Mouse (Mus musculus) liver, postnatal 0 days (tissue): Measurements from ENCODE around the gene Ptcd2. TPM values are rescaled to one million over a fixed set of nuclear protein-coding genes. Genes with fewer than 3 reads are reported as not detected.

Experiments
- ATAC-seq: fragments of 200-750 bp; cut with Nextera tagmentation; 2 replicates; pipeline ENCODE4 v1.8.0; 2017; ENCODE audit warnings: mild to moderate bottlenecking, moderate library complexity
- DNase-seq: peaks from one replicate; pipeline ENCODE4 v3.0.0-alpha.2; 2016
- H3K27ac ChIP-seq: fragments of 300-500 bp; sonication (generic); 2 replicates; pipeline ENCODE4 v1.5.1; 2014; ENCODE audit warnings: antibody characterized with exemption, moderate library complexity, mild to moderate bottlenecking, low read depth
- H3K27me3 ChIP-seq: fragments of 300-500 bp; sonication (generic); 2 replicates; pipeline ENCODE4 v1.6.1; 2014; ENCODE audit warnings: low read length, control low read depth, mixed read lengths; ENCODE audit not compliant: insufficient read depth
- H3K36me3 ChIP-seq: fragments of 300-500 bp; sonication (generic); replicated peaks from 2 replicates; pipeline ENCODE4 v1.6.1; 2014; ENCODE audit warnings: mild to moderate bottlenecking, control low read depth, low read length, moderate library complexity, mixed read lengths; ENCODE audit not compliant: insufficient read depth
- H3K4me1 ChIP-seq: fragments of 300-500 bp; sonication (generic); 2 replicates; pipeline ENCODE4 v1.6.1; 2014; ENCODE audit warnings: antibody characterized with exemption, mild to moderate bottlenecking, control low read depth; ENCODE audit not compliant: insufficient read depth
- H3K4me2 ChIP-seq: fragments of 300-500 bp; sonication (generic); 2 replicates; pipeline ENCODE4 v1.6.1; 2014; ENCODE audit warnings: low read depth, mild to moderate bottlenecking, low read length, moderate library complexity, mixed read lengths
- H3K4me3 ChIP-seq: fragments of 300-500 bp; sonication (generic); 2 replicates; pipeline ENCODE4 v1.5.1; 2014; ENCODE audit warnings: low read depth, low read length
- H3K9ac ChIP-seq: fragments of 300-500 bp; sonication (generic); replicated peaks from 2 replicates; pipeline ENCODE4 v1.6.1; 2014; ENCODE audit warnings: mild to moderate bottlenecking, moderate library complexity
- H3K9me3 ChIP-seq: fragments of 300-500 bp; sonication (generic); 2 replicates; pipeline ENCODE4 v1.6.1; 2016; ENCODE audit warnings: mild to moderate bottlenecking, control low read depth, low read length, mixed read lengths
- CTCF ChIP-seq: sonication (generic); IDR thresholded peaks from 2 replicates; pipeline ENCODE4 v1.5.1; 2016; ENCODE audit warnings: antibody characterized with exemption, low read depth
- EP300 ChIP-seq: IDR thresholded peaks from 2 replicates; pipeline ENCODE4 v1.6.1; 2016; ENCODE audit warnings: antibody characterized with exemption, low read depth, mild to moderate bottlenecking
- WGBS: fragments of 180-500 bp; shearing (Covaris S2); extraction: QIAGEN DNeasy Blood & Tissue Kit; methylation state at CpG from one replicate; pipeline ENCODE4 v1.1.7; 2014; ENCODE audit not compliant: insufficient replicate concordance; 5-methylcytosine and 5-hydroxymethylcytosine counted together
- polyA plus RNA-seq: library from polyadenylated mRNA; unstranded; fragments of >200 nt; fragmentation: Nextera tagmentation; extraction: Ambion mirVana; gene quantifications from 2 replicates; pipeline ENCODE4 v1.2.1, GENCODE M21; 2015

Gene Ptcd2
- polyA plus RNA-seq, 1 experiment from 2014 or later: 23.8 TPM

DNA sequence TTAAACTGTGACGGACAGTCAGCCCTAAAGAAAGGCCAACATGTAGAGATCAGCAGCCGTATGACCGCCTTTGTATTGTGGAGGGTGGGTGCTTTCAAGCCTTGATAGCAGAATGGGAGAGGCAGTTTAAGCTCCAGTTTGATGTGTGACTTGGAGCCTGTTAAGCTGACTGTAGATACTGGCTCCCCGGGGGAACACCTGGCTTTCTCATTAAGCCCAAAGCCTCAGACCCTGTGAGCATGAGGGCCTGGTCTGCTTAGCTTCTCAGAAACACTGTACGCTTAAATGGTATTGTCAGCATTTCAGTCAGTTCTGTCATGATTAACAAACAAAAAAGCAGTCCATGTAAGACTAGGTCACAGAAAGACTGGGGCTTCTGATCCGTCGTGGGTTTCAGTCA is 29.2 kb upstream of the Ptcd2 start:
- no peaks in the 10 kb centered on the region for H3K27me3 ChIP-seq
- WGBS: 75% methylated on average over 7 of the region's 7 CpGs
- DNase-seq: no peak
- H3K4me2 ChIP-seq: no peak overlapping the region
- H3K27ac ChIP-seq: no peak overlapping the region
- TF ChIP-seq EP300 (no peak), CTCF (no peak)
- no peaks in the 10 kb centered on the region for H3K4me1 ChIP-seq
- no peak overlapping the region for H3K4me3 ChIP-seq
- H3K9me3 ChIP-seq: no peaks in the 10 kb centered on the region
- no peak for ATAC-seq
- H3K9ac ChIP-seq: no peak overlapping the region
- 0 out of 2 replicates have a peak, but pooled peaks cover 2% of the 10 kb centered on the region for H3K36me3 ChIP-seq

DNA sequence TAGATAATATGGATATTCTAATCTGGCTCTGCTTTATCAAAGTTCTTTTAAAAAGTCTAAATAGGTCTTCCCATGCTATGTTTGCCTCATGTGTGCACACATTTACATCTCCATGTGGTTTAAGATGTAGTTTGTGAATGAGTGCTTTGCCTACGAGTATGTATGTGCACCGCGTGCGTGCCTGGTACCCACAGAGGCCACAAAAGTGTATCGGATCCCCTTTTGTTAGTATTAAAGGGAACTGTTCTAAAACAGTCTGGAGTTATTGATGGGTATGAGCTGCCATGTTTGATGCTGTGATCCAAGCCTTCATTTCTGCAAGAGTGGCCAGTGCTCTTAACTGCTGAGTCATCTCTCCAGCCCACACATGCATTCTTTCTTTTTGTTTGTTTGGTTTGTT is 26.8 kb upstream of the Ptcd2 start:
- H3K27me3 ChIP-seq: no peaks in the 10 kb centered on the region
- ATAC-seq (no peak), DNase-seq (no peak)
- no peak overlapping the region for H3K4me3 ChIP-seq
- no peak for TF ChIP-seq EP300
- no peak for TF ChIP-seq CTCF
- H3K27ac ChIP-seq: no peak overlapping the region
- peaks cover 4% of the 10 kb centered on the region; the same call in 1 of the 2 replicates for H3K36me3 ChIP-seq
- H3K9me3 ChIP-seq: no peaks in the 10 kb centered on the region
- H3K4me1 ChIP-seq: no peaks in the 10 kb centered on the region
- WGBS: 87% methylated on average over 5 of the region's 5 CpGs
- no peak overlapping the region for H3K4me2 ChIP-seq
- no peak overlapping the region for H3K9ac ChIP-seq

DNA sequence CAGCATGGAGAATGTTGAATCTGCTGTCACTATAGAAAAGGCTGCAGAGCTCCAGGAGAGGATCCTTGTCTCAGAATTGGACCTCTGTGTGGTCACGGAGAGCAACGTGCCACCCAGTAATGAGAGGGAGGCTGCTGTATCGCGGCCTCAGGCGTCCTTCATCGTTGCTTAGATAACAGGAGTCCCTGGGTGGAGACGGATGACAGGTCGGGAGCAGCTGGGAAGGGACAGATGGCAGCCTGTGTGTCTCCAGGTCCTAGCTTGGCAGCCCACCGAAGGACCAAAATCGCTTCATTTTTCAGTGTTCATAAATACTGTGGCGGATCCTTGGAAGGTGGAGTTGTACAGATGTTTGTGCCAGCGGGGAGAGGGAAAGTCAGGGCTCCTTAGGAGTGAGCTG is 24.6 kb upstream of the Ptcd2 start:
- Histone ChIP-seq H3K9ac (no peak overlapping the region), H3K4me3 (no peak overlapping the region), H3K27me3 (no peaks in the 10 kb centered on the region), H3K9me3 (no peaks in the 10 kb centered on the region), H3K27ac (no peak overlapping the region), H3K4me1 (no peaks in the 10 kb centered on the region), H3K4me2 (no peak overlapping the region), H3K36me3 (peaks cover 4% of the 10 kb centered on the region; the same call in 1 of the 2 replicates)
- WGBS: 80% methylated on average over 12 of the region's 12 CpGs
- no peak for TF ChIP-seq CTCF
- no peak for TF ChIP-seq EP300
- no peak for ATAC-seq
- no peak for DNase-seq

DNA sequence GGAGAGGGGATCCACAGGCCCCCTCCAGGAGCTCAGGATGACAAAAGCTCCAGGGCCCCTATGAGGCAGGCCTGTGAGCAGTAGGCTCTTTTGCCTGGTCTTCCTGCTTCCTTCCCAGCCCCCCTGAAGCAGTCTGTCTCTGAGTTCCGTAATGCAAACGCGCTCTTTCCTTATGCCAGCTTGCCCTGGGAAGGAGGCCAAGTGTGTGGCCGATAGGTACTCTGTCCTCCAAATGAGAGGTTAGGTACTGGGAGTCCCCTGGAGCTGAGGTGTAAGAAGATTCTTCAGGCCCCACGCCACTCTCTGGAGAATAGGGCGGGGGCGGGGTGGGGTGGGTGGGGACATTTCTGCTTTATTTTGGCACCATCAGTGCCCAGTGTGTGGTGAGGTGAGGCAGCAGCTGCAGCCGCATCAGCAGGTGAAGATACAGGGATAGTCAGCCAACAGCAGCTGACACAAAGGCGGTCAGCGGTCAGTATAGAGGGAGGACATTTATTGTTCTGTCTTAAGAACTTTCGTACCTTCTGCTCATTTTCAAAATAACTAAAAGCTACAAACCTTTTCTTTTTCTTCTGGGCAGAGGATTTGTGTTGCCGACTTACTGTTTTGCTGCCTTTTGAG is 23.2 kb upstream of the Ptcd2 start:
- no peak overlapping the region for H3K4me3 ChIP-seq
- no peak overlapping the region for H3K4me2 ChIP-seq
- WGBS: 85% methylated on average over 12 of the region's 12 CpGs
- ATAC-seq (no peak), DNase-seq (no peak)
- no peak overlapping the region for H3K27ac ChIP-seq
- H3K27me3 ChIP-seq: no peaks in the 10 kb centered on the region
- TF ChIP-seq EP300 (no peak), CTCF (no peak)
- no peaks in the 10 kb centered on the region for H3K4me1 ChIP-seq
- H3K36me3 ChIP-seq: peaks cover 10% of the 10 kb centered on the region; the same call in 1 of the 2 replicates
- H3K9me3 ChIP-seq: no peaks in the 10 kb centered on the region
- H3K9ac ChIP-seq: no peak overlapping the region

DNA sequence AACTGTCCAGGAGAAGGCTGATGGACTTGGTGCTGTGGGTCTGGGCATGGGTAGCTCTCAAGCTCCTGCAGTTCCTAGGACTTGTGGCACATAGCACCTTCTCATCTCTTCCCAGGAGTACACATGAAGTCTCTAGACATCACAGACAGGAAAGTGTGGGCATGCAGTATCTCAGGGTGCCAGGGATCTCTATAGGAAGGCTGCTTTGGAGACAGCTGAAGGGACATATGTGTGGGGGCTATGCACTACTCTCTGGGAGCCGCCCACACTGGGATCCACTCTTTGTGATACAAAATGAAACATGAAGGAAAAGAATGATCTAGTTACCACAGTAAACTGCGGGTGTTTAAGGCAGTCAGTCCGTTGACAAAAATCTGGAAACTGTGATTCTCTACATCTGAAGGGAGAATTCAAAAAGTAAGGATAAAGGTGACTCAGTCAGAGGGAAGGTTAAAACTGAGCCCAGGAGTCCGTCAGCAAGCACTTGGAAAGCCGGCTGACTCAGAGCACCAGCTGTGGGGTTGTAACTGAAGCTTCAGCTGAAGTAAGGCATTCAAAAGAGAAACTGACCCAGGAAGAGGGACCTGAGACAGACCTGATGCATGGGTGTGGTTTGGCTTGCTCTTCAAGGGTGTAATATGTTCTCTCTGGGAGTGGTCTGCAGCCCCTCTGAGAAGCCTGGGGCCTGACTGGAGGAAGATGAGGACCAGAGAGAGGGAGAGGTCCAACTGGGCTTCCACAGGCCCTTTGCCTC is 22.1 kb upstream of the Ptcd2 start:
- no peak overlapping the region for H3K4me3 ChIP-seq
- no peaks in the 10 kb centered on the region for H3K9me3 ChIP-seq
- no peaks in the 10 kb centered on the region for H3K27me3 ChIP-seq
- H3K36me3 ChIP-seq: peaks cover 11% of the 10 kb centered on the region; the same call in 1 of the 2 replicates
- H3K4me1 ChIP-seq: no peaks in the 10 kb centered on the region
- H3K4me2 ChIP-seq: no peak overlapping the region
- no peak overlapping the region for H3K27ac ChIP-seq
- WGBS: 84% methylated on average over 5 of the region's 5 CpGs
- TF ChIP-seq CTCF (no peak), EP300 (no peak)
- DNase-seq: no peak
- ATAC-seq: no peak
- H3K9ac ChIP-seq: no peak overlapping the region

DNA sequence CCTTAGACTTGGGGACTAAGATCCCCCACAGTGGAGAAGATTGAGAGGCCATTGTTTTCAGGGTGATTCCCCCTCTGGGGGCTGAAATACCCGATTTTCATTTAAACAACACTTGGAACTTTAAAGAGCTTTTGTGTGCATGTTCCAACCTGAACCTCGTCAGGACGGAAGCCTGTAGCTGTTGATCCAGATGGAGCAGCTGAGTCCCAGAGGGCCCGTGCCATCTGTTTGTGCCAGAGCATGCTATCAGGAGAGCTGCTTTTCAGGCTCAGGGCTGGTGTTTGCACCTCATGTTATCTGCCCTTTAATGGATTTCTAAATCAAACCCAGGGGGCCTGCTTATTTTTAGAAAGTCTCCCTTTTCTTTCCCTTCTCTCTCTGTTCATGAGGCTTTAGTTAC is 19.4 kb upstream of the Ptcd2 start:
- TF ChIP-seq CTCF (no peak), EP300 (no peak)
- Histone ChIP-seq H3K9ac (no peak overlapping the region), H3K27ac (no peak overlapping the region), H3K9me3 (no peaks in the 10 kb centered on the region), H3K27me3 (no peaks in the 10 kb centered on the region), H3K4me1 (no peaks in the 10 kb centered on the region), H3K36me3 (peaks cover 11% of the 10 kb centered on the region; the same call in 1 of the 2 replicates), H3K4me3 (no peak overlapping the region), H3K4me2 (no peak overlapping the region)
- ATAC-seq (no peak), DNase-seq (no peak)
- WGBS: 75% methylated on average over 4 of the region's 4 CpGs
